Mouse (Mus musculus): Measurements from ENCODE around the gene Urm1. TPM values are rescaled to one million over a fixed set of nuclear protein-coding genes. Genes with fewer than 3 reads are reported as not detected.
"Not testable (repeated sequence)": the region's sequence is repeated elsewhere in the genome, so short reads cannot be mapped to it uniquely, and the experiment has no call there.

The Urm1 gene
- 10 to 100 TPM; 57.0 to 63.4 TPM for total RNA-seq (2021)

DNA sequence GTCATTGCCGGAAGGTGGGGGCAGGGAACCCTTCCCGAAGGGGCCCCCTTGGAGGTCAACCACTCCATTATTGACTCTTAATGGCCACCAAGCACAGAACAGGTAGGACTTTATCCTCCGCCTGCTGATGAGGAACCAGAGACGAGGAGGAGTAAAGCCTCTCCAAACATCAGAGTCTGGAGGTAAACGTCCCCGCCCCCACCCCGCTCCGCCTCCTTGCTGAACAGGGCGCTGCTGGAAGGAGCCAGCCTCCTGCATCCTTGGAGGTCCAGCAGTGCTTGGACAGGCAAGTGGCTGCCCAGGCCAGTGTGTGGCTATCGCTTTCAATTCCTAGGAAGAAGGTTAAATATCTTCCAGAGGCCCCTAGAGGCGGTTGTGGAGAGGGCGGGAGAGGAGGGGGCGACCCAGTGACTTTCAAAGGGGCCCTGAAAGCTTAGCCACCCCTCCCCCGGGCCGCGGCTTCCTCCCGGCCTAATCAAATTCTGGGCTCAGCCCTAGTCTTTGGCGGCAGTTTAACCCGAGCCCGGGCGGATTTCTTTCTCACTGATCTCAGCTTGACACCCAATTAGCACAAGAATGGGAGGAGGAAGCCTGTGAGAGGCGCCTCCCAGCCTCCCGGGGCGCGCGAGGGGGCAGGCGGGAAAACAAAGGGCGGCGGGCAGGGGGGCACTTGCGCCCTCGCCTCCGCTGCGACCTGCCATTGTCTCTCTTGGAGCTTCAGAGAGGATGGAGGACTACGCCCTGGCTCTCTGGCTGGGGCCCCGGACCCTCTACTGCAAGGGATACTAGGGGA, at the start of gene Urm1:
Urm1 (plus strand) TSS at position 51 of the 793 bp plus-strand sequence.
- peak; percentile 55 for DNase-seq (ENCODE audit: low spot score in 2 of 2)
- intact Hi-C loops (cut with DNase I) = no loop called here

DNA sequence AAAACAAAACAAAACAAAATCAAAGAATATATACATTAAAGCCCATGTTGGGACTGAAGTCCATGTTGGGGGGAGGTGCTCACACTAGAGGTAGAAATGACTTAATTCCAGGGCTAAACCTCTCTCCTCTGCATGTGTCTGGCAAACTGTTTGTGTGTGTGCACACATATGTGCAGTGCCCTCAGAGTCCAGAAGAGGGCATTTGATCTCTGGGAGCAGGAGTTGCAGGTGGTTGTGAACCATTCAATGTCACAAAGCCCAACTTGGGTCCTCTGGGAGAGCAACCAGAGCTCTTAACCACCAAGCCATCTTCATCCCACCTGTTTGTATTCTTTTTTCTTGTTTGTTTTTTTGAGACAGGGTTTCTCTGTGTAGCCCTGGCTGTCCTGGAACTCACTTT, 49.7 kb upstream of the Urm1 start:
- intact Hi-C loops (cut with DNase I) = no loop called here
- DNase-seq (ENCODE audit: low spot score in 2 of 2) = no peak

DNA sequence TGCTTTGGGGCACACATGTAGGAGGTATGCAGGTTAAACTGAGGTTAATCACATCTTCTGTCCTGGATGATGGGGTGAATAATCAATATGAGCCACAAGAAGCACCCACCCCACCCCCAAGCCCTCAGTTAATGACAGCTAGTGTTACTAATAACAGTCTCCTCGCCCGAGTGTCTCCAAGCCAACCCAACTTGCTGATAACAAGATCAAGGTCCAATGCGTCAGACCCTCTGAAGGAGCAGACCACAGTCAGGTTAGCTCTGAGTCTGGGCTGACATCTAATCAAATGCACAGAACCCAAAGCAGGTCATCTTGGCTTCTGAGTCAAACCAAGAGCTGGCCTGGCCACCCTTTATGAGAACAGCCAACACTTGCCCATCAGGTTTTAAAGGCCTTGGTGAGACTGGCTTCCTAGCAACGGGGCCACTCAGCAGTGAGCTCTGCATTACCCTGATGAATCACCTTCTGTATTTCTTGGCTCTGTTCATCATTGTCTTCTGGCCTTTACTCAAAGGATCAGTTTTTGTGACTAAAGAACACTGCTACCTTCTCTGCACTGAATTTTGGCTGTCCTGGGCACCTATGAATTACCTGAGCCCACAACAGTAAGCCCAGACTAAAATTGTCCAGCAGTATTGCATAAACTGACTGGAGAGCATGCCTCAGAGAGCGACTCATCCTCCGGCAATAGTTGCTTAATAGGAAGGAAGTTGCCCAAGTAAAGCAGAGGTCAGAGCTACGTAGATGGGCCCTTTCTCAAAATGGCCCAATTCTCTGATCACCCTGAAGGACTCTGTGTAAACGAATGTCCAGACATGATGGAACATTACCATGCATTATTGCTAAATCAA, 48.0 kb upstream of the Urm1 start:
- intact Hi-C loops (cut with DNase I) = no loop called here
- no peak for DNase-seq (ENCODE audit: low spot score in 2 of 2)

DNA sequence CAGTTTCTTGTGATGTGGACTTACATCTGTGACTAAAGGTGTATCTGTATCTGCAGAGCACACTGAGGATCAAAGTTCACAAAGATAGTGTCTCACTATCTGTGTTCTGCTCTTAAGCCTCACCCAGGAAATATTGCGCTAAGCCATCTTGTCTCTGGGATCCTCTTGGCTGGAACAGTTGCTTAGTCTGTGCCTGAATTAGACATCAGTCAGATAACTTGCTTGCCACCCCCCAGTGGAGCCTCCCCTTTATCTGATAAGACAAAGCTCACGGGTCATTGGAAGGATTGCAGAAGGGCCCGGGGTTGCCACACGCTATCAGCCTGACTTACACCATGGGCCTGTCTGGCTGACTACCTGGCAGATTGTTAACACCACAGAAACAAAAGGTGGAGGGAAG, 46.6 kb upstream of the Urm1 start:
- no peak for DNase-seq (ENCODE audit: low spot score in 2 of 2)
- intact Hi-C loops (cut with DNase I) = no loop called here

DNA sequence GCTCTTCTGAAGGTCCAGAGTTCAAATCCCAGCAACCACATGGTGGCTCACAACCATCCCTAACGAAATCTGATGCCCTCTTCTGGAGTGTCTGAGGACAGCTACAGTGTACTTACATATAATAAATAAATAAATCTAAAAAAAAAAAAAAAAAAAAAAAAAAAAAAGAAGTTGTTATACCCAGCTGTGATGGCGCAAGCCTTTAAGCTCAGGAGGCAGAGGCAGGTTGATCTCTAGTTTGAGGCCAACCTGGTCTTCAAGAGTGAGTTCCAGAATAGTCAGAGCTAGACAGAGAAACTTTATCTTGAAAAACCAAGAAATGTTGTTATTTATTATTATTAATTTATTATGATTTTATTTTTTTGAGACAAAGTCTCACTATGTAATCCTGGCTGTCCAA, 38.6 kb upstream of the Urm1 start:
- DNase-seq (ENCODE audit: low spot score in 2 of 2); intact Hi-C loops (cut with DNase I): not testable (repeated sequence)

DNA sequence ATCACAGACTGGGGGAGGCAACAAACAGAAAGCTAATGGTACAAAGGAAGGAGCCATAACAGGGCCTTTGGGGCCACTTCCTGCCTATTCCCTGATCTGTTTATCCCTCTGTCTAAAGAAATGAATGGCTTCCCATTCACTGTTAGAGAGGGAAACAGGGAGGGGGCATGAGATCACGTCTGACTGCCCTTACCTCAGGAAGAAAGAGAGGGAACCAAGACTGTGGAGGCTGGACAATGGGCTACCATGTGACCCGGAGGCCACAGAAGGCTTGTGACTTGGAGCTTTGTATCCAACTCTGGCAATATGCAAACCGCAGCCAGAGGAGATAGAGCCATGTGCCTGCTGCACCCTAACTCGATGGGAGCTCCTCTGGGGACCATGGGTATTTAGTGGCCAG, 35.6 kb upstream of the Urm1 start:
- intact Hi-C loops (cut with DNase I) = no loop called here
- DNase-seq (ENCODE audit: low spot score in 2 of 2) = no peak

DNA sequence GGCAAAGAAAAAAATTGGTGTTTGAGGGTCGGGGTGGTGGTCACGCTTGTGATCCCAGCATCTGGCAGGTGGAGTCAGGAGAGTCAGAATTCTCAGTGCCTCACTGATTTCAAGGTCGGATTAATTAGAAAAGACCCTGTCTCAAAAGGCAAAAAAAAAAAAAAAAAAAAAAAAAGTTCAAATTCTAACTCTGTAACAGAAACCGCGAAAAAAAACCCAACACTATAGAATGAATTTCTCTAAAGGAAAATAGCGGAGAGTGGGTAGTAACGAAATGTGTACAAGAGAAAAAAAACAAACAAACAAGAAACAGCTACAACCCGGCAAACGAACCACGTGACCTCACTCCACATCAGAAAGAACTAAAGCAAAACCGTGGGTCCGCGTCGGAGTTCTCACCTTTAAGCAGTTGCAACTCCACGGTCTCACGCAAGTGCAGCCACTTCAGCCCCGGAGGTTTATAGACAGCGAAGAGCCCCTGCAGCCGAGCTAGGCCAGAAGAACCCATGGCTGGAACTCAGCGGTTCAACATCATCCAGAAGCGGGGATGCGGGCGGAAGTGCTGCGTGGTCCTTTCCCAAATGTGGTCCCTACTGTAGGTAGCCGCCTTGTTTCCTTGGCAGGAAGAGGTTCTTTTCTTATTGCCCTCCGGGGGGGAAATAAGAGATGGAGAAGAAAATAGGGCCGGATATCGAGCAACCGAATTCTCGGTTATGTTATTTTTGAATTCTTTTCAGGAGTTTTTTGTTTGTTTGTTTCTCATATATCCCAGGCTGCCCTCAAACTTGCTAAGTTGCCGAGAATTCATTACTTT, 32.6 kb upstream of the Urm1 start, which contains the start of gene Coq4:
Coq4 (plus strand) TSS at position 390 of the 814 bp plus-strand sequence.
- intact Hi-C loops (cut with DNase I) = no loop called here
- peak; percentile 87 to 91 for DNase-seq (ENCODE audit: low spot score in 2 of 2)

DNA sequence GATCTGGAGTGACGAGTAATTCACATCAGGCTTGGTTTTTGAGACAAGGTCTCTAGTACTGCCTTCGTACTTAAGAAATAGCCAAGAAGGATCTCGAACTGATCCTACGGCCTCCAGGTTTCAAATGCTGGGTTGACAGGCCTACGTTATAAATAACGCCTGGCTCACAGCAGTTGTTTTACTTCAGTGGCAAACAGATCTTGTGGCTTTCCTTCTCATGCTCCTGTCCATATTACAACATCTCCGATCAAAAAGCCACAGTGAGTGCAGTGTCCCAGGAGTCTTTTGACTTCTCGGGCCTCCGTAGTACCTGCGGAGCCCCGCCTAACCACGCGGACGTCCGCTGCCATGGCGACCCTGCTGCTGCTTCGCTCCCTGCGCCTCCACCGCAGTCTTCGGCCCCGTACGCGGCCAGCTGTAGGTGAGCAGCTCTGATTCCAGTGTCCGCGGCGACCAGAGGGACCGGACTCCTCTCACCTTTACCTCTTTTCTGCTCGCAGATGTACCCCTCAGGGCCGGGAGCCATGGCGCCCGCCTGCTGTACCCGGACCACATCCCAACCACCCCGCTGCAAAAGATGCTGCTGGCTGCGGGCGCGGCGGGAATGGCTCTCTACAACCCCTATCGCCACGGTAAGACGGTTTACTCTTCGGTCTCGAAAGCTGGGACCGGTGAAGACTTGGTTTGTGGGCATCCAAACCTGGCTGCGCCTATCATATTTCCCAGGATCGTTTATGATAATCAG, 31.8 kb upstream of the Urm1 start, which contains the start of gene Trub2:
Trub2 (minus strand) TSS at position 566 of the 745 bp plus-strand sequence.
- intact Hi-C loops (cut with DNase I) = no loop called here
- DNase-seq (ENCODE audit: low spot score in 2 of 2) = peak; percentile 89 to 92

DNA sequence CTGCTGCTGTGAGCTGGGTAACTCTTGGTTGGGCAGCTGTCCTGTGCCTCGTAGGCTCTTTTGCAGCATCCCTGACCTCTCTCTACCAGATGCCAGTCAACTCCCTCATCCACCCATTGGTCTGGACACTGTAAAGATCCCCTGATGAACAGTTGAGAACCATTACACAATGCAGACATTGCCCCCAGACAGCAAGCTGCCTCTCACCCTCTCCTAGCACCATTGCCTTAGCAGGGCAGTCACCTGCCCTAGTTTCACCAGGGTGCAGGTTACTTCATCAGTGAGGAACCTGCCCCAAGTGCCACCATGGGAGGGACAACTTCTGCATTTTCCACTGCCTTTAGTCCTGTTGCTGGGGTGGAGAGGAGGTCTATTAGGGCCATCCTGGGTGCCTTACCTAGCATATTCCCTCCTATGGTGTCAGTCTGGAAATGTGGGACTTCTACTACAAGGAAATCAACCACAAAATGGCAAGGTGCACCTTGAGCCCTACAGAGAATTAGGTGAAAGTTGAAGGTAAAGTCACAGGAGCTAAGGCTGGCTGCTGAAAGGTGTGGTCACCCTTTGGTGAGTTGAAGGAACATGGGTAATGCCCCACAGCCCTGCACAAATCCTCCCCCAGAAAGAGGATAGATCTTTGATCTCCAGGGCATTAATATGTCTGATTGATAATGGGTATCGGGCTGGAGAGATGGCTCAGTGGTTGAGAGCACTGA, 26.9 kb upstream of the Urm1 start:
- intact Hi-C loops (cut with DNase I) = no loop called here
- DNase-seq (ENCODE audit: low spot score in 2 of 2) = no peak

DNA sequence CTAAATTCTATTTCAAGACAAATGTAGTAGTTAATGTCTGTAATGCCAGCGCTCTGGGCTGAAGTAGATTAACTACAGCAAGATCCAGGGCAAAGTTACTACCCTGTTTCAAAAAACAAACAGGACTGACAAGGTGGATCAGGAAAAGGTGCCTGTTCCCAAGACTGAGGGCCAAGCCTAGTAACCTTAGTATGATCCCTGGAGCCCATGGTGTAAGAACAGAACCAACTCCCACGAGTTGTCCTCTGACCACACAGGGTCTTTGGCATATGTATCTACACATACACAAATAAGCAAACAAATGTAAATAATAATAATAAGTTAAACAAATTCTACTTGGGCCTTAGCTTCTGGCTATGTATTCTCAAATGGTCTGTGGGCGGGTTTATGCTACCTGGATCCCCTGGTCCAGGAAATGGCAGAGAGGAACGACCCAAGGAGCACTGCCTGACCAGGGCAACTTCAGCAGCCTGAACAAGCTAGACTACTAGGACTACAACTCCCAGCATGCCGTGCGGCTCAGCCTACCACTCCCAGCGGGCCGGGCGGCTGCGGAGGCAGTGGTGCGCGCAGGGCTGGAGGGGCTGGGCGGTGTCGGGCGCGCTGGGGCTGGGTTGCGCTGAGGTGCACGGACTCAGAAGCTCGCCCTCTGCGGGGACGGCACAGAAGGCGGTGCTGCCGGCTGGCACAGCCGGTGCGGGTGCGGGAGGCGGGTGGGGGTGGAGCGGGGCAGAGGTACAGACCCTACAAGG, 17.6 kb upstream of the Urm1 start, which contains the start of gene Slc27a4:
Slc27a4 (plus strand) TSS at position 560 of the 752 bp plus-strand sequence.
- intact Hi-C loops (cut with DNase I) = no loop called here

DNA sequence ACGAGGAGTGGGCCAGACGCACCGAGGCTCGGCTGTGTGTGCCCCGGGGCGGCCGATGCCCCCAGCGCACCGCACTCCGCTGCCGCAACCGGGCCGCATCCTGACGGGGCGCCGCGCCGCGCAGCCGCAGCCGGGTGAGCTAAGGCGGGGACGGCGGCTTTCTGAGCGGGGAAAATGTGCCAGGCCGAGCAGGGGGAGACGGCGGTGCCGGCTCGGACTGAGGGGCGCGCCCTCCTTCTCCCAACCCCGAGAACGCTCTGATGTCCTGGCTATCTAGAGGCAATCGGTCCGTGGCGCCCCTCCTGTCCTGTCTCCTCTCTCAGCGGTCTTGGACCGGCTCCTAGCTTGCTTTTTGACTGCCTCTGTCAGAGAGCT, 17.1 kb upstream of the Urm1 start:
- no peak for DNase-seq (ENCODE audit: low spot score in 2 of 2)

More for the DNA sequence above, 17.6 kb upstream of the Urm1 start, which contains the start of gene Slc27a4:
- peak; percentile 95 to 96 for DNase-seq (ENCODE audit: low spot score in 2 of 2)

DNA sequence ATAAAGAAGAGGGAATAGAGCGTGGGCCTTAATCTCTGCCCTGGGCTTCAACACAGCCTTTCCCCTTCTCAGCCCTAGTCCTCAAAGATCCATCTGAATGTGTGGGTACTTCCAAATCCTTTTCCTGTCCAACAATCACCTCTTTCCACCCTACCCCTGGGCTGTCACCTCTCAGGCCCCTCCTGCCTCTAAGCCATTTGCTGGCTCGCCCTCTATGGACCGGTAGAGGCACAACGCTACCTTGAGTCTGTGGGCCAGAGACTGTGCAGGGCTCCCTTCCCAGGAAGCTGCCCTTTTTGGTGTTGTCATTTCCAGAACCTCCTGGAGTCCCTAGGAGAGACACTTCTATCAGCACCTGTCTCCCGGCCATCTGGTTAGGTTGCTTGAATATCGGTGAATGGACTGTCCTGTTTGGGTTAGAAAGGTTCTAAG, 16.5 kb upstream of the Urm1 start:
- intact Hi-C loops (cut with DNase I) = no loop called here
- no peak for DNase-seq (ENCODE audit: low spot score in 2 of 2)

More for the DNA sequence above, 17.1 kb upstream of the Urm1 start:
- intact Hi-C loops (cut with DNase I) = no loop called here

DNA sequence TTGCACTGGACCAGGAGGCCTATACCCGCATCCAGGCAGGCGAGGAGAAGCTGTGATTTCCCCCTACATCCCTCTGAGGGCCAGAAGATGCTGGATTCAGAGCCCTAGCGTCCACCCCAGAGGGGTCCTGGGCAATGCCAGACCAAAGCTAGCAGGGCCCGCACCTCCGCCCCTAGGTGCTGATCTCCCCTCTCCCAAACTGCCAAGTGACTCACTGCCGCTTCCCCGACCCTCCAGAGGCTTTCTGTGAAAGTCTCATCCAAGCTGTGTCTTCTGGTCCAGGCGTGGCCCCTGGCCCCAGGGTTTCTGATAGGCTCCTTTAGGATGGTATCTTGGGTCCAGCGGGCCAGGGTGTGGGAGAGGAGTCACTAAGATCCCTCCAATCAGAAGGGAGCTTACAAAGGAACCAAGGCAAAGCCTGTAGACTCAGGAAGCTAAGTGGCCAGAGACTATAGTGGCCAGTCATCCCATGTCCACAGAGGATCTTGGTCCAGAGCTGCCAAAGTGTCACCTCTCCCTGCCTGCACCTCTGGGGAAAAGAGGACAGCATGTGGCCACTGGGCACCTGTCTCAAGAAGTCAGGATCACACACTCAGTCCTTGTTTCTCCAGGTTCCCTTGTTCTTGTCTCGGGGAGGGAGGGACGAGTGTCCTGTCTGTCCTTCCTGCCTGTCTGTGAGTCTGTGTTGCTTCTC, 4.0 kb upstream of the Urm1 start:
- intact Hi-C loops (cut with DNase I) = loop anchor here (5.0 kb wide), 1 partner anchor 41 kb away; no protein-coding TSS in a partner anchor
- no peak for DNase-seq (ENCODE audit: low spot score in 2 of 2)

DNA sequence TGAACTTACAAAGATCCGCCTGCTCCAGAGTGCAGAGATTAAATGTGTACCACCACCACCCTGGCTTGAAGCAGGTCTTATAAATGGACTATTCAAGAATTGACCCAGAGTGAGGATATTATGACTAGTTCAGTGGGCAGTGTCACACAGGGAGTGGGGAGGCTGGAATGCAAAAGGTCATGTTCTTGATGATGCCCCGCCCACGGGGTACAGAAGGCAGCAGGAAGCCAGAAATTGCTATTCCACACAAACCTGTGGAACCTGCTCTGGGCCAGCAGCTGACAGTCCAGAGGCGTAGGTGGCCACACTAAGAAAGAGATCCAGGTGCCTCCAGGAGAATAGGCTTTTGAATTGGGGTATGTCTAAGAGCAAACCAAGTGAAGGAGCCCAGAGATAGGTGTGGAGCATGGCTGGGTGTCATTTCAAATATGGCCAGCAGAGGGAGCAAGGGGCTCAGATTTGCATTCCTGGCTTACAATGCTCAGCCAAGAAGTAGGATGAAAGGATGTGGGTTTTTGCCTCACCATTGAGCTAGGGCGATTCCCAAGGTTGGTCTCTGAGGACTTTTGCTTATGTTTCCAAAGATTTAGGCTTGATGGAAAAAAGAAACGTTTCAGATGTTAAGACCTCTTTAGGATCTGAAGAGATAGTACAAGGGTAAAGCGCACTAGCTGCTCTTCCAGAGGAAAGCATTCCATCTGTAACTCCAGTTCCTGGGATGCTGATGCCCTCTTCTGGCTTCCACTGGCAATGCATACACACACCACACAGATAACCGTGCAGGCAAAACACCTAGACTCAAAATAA, 2.2 kb upstream of the Urm1 start:
- intact Hi-C loops (cut with DNase I) = loop anchor here (5.0 kb wide), 1 partner anchor 40 kb away; no protein-coding TSS in a partner anchor
- peak; percentile 84 to 90 for DNase-seq (ENCODE audit: low spot score in 2 of 2)

DNA sequence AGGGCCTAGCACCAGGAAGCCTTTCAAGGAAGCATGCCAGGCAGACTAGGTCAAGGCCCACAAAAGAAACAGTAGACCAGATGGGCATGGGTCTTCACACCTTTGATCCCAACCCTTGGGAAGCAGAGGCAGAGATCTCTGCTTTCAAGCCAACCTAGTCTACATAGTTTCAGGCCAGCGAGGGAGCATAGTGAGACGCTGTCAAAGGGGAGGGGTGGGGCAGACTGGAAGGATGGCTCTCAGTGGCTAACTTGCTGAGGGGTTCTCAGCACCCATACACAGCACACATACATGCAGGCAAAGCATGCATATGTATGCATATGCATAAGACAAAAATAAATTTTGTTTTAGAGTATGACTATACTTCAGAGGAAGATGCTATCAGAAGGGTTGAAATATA, 512 bp upstream of the Urm1 start:
- intact Hi-C loops (cut with DNase I) = loop anchor here (5.0 kb wide), 1 partner anchor 38 kb away; no protein-coding TSS in a partner anchor
- DNase-seq (ENCODE audit: low spot score in 2 of 2) = no peak

DNA sequence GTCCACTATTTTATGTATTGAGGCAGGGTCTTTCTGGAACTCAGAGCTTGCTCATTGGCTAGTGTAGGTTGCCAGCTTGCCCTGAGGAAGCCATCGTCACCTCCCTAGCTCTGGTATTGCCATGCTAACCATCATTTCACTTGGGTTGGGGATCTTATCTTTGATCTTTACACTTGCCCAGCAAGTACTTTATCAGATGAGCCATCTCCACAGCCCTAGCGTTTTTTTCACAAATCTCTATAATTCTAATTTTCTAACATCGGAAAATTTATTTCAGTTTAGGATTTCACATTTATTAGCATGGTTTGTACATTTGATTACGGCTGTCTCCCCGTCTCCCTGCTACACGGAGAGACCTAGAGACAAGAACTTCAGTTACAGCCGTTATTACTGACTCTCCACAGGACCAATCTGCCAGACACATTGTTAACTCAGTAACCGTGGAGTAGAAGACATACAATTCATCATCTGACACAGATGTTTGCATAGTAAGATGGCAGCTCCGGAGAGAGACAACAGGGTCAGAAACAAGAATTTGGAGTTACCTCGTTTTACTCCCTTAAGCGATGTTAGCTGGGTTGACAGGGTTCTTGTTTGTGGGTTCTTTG, 6.5 kb downstream of the Urm1 start:
- intact Hi-C loops (cut with DNase I) = loop anchor here (5.0 kb wide), 1 partner anchor 141 kb away; the partner anchor contains the start of gene Sptan1
- no peak for DNase-seq (ENCODE audit: low spot score in 2 of 2)
